Mouse (Mus musculus): ENCODE measurements around the gene Rxfp2. TPM values are rescaled to one million over a fixed set of nuclear protein-coding genes. Genes with fewer than 3 reads are reported as not detected.

Rxfp2 gene
- total RNA-seq, 2 experiments from 2014 or later, result not detected

DNA sequence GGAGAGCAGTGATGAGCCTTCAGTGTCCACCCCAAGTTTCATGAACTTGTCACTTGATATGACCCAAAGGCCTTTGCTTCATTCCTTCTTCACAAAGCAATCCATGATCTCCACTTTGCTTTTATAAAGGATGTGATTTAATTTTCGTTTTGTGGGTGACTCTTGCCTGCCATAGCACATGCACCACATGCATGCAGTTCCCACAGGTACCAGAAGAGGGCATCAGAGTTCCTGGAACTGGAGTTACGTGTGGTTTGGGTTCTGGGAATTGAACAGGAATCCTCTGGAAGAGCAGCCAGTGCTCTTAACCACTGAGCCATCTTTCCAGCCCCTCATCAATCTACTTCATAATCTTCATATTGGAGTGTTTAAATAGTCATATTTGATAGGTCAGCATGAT is 26.1 kb downstream of the Rxfp2 start:
- DNase-seq, result no peak

DNA sequence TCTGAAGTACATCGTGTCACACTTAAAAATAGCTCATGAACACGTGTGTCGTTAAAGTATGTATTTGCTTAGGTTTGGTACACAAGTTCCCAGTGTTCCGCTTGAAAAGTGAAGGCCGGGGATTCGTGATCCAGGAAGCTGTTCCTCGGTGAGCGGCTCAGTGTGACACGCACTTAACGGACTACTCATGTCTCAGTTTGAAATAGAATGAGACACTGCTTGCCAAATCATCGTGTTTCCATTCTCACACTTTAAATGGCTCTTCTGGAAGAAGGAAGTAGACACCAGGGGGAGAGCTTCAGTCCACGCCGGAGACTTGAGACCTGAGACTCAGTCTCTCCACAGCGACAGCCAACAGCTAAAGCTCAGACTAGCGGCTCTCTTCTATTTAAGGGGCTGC is 28.0 kb downstream of the Rxfp2 start:
- no peak for DNase-seq

DNA sequence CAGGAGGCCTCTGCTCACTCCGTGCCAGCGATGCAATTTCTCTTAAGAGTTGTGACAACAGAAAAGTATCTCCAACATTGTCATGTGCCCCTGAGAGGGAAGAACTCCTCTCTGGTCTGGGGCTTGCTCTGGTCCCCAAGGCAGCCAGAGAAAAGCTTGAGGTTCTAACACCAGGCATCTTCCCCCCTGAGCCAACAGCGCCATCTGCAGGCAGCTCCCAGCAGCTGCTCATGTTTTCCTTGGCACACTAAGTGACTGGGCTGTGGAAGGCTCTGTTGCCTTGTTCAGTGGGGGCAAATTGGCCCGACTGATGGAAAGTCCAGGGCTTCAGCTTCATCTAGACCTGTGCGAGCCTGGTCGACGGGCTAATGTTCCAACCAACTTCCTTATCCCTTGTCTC is 31.5 kb downstream of the Rxfp2 start:
- peak; percentile 50 for DNase-seq

DNA sequence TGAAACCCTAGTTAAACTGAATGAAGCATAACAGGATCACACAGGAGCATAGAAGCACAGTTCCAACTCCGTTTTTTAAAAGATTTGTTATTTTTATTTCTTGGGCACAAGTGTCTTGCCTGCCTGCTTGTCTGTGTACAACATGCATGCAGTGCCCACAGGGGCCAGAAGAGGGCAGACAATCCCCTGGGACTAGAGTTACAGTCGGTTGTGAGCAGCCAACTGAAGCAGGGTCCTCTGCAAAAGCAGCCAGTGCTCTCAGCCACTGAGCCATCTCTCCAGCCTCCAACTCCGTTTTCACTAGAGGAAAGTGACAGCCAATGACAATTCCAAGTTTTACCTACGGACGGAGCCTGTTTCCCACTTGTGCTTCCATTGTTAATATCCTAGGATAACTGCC is 33.4 kb downstream of the Rxfp2 start:
- peak; percentile 32 for DNase-seq

DNA sequence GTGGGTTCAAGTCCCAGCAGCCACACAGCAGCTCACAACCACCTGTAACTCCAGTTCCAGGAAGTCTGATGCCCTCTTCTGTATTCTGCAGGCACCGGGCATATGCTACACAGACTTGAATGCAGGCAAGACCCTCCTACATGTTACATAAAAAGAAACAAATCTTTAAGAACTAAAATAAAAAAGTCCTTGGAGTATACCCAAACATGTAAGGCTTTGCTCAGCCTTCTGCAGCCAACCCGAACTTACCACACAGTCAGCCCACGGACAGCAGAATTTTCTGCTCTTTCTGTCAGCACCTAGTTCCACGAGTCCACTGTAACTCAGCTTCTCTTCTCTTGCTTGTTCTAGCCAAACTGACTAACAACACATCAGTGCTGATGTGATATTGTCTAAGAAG is 34.8 kb downstream of the Rxfp2 start:
- DNase-seq, result no peak

DNA sequence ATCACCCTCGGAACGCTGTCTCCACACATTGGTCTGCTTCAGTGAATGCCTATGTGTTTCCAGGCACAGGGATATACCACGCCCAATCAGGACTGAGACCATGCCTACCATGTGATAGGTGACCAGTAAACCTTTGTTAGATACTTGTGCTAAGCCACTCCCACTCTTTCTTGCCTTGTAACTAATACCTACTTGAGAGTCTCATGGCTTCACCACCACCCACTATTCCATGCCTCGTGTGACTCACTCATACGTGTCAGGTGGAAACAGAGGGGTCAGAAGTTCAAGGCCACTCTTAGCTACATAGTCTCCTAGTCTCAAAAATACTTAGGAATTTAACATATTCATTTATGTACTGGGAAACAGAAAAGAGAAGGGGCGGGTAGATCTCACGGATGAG is 35.5 kb downstream of the Rxfp2 start:
- no peak for DNase-seq

DNA sequence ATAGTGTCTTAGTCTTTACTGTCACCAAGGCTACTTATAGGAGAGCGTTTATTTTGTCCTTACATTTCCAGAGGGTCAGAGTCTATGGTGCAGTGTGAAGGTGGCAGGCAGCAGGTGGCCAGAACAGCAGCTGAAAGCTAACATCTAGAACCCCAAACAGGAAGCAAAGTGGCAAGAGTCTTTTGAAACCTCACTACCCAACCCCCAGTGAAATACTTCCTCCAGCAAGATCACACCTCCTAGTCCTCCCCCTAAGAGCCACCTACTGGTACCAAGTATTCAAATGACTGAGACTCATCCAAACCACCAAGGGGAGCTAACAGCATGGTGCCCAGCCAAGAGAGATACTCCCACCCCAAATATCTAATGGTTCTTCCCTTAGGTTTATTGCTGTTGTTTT is 36.8 kb downstream of the Rxfp2 start:
- DNase-seq, result no peak

DNA sequence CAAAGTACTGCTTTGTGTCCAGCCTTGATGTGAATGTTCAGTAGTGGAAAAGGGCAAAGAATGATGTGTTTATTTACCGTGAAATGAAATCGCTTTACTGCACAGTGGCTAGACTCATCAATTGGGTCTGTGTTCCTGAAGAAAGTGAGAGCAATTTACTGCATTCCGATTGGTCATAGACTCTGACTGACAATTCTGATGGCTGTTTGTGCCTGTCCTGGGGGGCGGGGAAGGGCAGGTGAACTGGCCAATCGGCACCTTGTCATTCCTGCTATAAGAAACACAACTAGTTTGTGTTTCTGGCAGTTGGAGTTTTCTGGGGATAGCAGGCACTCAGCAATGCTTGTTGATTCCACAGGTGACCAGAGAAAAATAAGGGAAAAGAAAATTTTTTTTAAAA is 37.6 kb downstream of the Rxfp2 start:
- no peak for DNase-seq

DNA sequence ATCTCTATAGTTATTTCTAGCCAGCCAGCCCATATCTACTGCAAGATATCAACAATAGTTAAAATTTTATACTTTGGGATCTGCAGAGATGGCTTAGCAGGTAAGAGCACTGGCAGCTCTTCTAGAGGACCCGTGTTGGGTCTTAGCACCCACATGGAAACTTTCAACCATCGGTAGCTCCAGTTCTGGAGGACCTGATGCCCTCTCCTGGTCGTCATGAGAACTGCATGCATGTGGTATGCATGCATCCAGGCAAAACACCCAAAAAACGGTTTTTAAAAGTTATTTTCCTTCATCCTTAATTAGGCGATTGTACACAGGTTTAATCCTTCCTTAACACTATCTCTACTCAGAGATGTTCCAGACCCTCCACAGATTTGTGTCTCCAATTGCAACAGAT is 40.4 kb downstream of the Rxfp2 start:
- DNase-seq, result no peak

DNA sequence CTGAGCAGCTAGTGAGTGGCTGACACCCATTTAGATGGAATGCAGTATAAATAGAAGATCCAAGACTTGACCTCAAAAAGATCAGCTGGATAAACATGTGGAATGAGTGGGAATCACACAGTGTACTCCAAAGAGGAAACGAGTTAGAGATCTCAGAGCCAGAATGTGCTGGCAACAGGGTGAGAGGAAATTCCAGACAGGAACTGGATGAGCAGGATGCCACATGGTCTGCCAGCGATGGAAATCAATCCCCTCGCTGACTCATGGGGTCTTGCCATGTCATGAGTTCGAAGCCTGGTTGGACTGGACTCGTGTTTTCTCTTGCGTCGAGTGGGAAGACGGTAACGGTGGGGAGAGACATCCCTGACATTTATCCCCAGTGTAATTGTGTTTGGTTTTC is 41.0 kb downstream of the Rxfp2 start:
- DNase-seq, result no peak

DNA sequence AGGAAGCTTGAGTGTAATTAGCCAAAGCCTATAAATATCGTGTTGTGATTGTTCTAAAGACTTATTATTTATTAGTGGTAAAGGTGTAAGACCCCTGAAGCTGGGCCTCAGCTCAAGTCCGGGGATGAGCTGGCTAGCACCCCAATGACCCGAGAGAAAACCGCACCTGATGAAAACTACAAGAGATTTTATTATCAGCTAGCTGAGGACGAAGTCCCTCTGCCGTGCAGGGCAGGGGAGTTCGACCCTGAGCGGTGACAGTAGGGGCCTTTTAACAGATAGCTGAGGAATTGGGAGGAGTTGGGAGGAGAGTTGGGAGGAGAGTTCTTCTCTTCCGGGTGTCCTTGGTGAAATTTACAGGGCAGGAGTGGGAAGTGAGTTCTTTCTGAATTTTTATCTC is 42.6 kb downstream of the Rxfp2 start:
- no peak for DNase-seq

DNA sequence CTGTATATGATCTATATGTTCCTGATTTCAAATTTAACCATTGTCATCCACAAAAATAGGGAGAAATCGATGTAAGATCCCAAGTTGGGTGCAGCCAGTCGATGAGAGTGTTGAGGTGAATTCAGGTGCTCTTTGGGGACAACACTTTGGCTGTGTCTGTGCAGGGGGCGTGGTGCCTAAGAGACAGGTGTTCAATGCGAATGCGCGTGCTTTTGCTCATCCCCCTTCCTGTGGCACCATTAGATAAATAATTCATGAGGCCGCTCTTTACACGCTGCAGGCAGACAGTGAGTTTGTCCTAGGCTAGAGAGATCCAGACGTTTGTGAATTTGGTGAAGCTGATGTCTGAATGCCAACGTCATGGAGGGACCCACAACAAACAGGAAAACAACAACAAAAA is 45.8 kb downstream of the Rxfp2 start:
- no peak for DNase-seq

DNA sequence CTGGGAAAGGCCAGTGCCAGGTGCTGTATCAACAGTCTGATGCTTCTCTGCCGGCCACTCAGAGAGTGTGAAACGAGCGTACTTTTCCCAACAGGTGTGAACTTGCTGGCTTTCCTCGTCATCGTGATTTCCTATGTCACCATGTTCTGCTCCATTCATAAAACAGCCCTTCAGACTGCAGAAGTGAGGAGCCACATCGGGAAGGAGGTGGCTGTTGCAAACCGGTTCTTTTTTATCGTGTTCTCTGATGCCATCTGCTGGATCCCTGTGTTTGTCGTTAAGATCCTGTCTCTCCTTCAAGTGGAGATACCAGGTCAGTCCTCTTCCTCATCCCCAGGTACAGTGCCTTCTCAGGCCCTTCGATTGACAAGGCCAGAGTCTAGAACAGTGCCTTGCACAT is 51.6 kb downstream of the Rxfp2 start:
- DNase-seq, result no peak

DNA sequence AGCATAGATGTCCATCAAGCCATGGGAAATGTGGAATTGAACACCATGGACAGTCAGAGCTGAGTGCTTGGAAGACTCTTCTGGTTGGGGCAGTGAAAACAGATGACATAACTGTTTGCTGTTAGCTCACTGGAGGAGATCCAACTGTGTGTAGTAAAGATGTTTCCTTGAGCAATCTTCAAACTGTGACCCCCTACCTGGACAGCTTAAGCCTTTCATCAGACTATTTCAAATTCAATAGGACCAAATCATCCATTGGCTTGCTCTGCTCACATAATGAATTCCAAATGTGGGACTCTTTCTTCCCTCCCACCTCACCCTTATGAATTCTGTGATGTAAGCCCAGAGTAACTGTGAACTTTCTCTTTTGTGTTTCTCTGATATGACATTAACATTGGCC is 53.3 kb downstream of the Rxfp2 start:
- no peak for DNase-seq

DNA sequence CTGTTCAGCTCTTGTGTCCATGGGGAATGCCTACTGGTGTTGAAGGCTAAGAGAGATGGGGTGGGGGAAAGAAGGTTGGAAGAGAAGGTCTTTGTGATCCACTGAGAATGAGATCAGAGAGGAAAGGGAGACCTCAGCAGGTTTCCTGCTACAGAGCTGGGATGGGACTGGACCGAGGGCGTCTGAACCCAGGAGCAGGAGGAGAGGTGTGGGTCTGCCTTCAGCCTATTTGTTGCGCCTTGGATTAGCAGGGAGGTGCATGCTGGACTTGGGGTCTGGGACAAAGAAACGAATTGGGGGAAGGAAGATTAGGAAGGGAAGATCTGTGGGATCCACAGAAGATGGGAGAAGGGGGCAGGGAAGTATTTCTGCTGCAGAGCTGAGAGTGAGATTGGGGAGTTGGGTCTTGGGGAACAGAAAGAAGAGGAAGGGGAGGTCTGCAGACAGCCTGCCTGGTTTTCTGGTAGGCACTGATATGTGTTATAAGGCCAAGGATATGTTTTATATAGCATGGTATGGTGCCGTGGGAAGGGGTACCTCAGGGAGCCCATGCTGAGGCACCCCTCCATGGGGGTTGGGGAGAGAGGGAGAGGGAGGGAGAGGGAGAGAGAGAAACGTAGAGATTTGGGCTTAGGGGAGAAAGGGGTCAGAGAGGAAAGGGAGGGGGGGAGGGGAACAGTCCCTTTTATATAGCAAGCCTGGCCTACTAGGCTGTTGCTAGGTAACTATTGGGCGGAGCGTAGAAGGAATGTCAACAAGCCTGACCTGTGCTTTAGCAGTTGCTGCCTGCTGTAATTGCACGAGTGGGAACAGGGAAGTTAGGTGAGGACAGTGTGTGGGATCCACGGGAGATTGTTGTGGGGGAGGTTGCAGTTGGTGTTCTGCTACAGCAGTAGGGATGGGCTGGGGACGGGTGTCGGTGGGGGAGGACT is 61.7 kb downstream of the Rxfp2 start:
- no peak for DNase-seq

DNA sequence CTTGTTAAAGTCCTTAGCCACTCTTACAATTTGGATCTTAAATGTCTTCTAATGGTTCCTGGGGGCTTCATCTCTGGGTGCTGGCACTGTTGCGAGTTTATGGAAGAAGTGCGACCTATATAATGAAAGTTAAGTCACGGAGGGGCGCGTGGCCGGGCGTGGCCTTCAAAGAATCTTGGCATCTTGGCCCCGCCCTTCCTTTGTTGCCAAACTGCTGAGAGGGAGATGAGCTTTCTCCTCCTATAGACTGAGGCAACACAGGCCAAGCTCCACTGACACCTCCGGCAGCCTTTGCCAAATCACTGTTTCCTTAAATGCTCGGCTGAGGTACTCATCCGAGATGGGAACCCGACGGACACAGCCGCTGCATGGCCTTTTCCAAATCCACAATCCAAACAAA is 64.2 kb downstream of the Rxfp2 start:
- DNase-seq, result no peak

DNA sequence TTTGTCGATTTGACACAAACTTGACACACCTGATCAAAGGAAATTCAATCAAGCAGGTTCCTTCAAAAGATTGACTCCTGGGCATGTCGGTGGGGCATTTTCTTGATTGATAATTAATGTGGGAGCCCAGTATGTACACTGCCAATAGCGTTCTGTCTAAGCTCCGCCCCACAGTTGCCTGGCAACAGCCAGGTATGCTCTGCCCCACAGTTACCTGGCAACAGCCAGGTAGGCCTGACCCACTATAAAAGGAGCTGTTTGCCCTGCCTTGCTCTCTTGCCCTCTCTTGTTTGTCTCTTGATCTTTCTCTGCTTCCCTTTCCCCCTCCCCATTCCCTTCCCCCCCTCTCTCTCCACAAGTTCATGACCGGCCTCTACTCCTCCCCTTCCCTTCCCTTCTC is 64.7 kb downstream of the Rxfp2 start:
- no peak for DNase-seq

DNA sequence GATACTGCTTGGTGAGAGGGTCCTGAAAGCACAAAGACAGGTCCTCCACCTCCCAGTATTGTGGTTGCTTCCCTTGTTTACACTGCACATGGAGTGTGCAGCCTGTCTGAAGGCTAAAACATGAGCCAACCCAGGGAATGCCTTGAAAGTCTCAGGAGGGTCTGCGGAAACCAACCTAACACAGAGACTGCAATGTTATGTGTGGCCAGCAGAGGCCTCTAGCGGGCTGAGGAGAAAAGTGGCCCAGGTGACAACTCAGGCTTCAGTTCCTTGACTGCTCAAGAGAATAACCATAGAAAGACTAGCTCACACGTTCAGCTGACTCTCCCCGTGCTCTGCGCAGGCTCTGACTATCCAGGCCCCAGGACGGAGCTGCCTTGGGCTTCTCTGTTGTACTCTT is 79.1 kb downstream of the Rxfp2 start:
- DNase-seq, result peak; percentile 47

DNA sequence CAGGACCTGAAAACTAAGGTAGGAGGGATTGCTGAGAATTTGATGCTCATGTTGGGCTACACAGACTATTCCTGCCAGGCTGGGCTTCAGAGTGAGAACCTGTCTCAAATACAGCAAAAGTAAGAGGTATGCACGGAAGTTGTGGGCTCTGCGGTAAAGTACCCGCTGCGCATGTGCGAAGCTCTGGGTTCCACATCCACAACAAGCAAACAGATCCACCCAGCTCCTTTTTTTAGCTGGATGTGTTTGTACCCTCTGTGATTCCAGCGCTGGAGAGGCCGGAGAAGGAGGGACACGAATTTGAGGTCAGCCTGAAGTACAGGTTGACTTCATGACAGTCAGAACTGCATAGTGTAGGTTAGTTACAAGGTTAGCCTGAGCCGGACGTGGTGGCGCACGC is 80.3 kb downstream of the Rxfp2 start:
- no peak for DNase-seq

DNA sequence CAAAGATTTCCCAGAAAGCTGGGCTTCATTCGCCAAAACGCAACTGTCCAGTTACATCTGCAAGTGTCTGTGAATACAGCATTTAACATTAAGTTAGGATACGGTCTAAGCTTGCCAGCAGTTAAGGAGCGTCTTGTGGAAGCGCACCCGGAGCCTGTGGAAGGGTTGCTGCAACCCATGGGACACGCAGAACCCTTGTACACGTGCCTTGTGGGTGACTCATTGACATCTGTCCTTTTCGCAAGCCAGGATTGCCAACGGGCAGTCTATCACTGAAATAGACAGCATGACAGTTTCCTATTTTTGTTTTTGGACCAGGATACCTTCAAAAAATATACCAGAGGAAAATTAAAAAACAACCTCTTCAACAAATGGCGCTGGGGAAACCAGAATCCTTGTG is 83.3 kb downstream of the Rxfp2 start:
- no peak for DNase-seq

DNA sequence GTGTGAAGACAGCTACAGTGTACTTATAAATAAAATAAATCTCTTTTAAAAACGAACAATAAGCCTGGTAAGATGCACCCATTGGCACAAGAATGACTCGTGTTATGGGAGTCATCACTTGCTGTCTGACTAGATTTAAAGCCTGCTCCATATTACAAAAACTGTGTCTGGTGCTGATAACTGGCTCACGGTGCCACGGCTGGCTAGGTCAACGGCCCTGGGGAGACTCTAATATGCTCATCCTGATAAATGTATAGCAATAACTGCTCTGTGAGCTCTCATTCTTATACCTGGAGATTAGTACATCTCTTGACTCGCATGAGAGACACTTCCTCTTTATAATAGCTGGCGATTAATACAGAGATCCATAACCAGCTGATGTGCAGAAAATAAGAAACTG is 87.9 kb downstream of the Rxfp2 start:
- no peak for DNase-seq

DNA sequence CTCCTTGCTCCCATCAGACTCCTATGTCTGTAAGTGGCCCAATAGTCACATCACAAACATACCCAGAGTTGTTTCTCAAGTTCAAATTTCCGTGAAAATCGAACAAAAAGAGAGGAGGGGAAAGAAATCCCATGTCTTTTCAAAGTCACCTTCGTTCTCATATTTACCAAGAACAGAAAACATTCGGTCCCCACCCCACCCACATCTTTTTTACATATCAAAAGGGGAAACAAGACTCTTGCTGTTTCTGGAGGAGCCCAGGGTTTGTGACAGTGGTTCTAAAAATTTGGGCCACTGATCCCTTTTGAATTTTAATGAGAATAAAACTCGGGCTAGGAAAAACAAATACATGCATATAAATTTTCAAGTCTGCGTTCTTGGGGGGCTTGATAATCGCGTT is 92.8 kb downstream of the Rxfp2 start:
- no peak for DNase-seq

DNA sequence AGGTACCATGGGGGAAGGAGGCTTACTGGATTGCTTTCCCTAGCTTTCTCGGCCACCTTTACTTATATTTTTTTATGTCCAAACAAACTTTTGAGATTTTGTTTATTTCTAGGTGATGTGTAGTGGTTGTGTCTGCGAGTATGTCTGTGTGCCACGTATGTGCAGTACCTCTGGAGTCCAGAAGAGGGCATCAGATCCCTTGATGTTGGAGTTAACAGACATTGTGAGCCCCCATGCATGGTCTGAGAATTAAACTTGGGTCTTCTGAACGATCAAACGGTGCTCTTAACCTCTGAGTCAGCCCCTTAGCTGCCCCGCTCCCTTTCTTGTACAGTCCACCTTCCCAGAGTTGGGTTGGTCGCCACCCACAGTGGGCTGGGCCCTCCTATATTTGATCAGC is 95.5 kb downstream of the Rxfp2 start:
- no peak for DNase-seq

DNA sequence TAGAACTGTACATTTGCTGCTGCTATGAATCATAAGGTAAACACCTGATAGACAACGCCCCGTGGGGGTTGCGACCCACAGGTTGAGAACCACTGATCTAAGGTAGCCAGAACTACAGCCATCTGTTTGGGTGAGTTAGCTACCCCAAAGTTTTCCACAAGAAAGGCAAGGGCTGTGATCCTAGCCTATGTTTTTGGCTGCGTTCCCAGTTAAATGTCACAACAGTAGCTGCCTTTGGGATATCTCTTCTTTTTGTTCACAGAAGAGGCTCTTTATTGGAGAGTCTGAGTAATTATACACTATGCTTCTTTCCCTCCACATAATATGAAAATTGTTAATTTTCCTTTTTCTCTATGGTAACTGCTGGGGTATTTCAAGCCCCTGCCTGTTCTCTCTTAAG is 96.3 kb downstream of the Rxfp2 start:
- DNase-seq, result no peak
